Mouse (Mus musculus): Measurements from ENCODE around the gene Atf6.

DNA sequence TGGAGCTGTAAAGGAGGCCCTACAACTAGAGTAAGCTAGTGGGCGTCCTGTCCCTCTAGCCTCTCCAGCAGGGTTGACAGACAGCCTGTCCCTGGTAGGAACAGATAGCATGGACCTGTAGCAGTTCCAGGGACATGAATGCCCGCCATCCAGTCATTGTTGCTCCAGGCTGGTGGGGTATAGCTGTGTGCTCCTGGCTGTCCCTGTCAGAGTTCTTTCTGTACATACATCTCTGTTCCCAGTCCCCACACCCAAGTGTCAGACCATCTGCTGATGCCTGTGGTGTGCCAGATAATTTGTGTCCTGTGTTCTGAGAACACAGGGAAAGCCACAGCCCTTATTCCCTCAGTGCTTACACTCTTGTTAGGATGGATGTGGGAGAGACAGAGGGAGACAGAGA, 187.9 kb downstream of the Atf6 start:
- no peak for TF ChIP-seq POLR2A (IDR thresholded peaks at IDR 0.05; ENCODE audit: extremely low read depth, insufficient read depth, low read length)
- TF ChIP-seq CTCF (IDR thresholded peaks at IDR 0.05; ENCODE audit: low read depth, low read length), result no peak

Measured in liver, adult 2 months (tissue).